Mouse (Mus musculus) spleen, postnatal 10 days (tissue): ENCODE data around the gene Gm853.

Experiments
- DNase-seq, 2 experiments: peaks; one replicate each; pipeline ENCODE4 v3.0.0; 2021 to 2022; ENCODE audit warnings: low spot score in 2 of 2

Gm853 gene

GRCm38 (mm10) chr4:130215392-130215791, 6.8 kb downstream of the Gm853 start:
- no peak for DNase-seq

- no peak for DNase-seq
Measured at GRCm38 (mm10) chr4:130213857-130214256, 8.3 kb downstream of the Gm853 start.

- DNase-seq = no peak
Measured at GRCm38 (mm10) chr4:130213197-130213596, 9.0 kb downstream of the Gm853 start.

GRCm38 (mm10) chr4:130212421-130212820, 9.8 kb downstream of the Gm853 start:
- no peak for DNase-seq

- no peak for DNase-seq
Measured at GRCm38 (mm10) chr4:130211870-130212269, 10.3 kb downstream of the Gm853 start.

GRCm38 (mm10) chr4:130198694-130199670, 23.2 kb downstream of the Gm853 start:
- peak; percentile 88 to 92 for DNase-seq

- DNase-seq = no peak
Measured at GRCm38 (mm10) chr4:130196542-130196941, 25.7 kb downstream of the Gm853 start.

- no peak for DNase-seq
Measured at GRCm38 (mm10) chr4:130195924-130196323, 26.3 kb downstream of the Gm853 start.

- DNase-seq = no peak
Measured at GRCm38 (mm10) chr4:130192266-130192665, 29.9 kb downstream of the Gm853 start.

- no peak for DNase-seq
Measured at GRCm38 (mm10) chr4:130189606-130190005, 32.6 kb downstream of the Gm853 start.

- peak; percentile 75 to 88 for DNase-seq
Measured at GRCm38 (mm10) chr4:130188806-130189297, 33.3 kb downstream of the Gm853 start.

- DNase-seq = no peak
Measured at GRCm38 (mm10) chr4:130186891-130187290, 35.3 kb downstream of the Gm853 start.

GRCm38 (mm10) chr4:130186450-130186849, 35.8 kb downstream of the Gm853 start:
- DNase-seq = no peak

GRCm38 (mm10) chr4:130183879-130184278, 38.3 kb downstream of the Gm853 start:
- DNase-seq = no peak

- DNase-seq = no peak
Measured at GRCm38 (mm10) chr4:130183023-130183422, 39.2 kb downstream of the Gm853 start.

- no peak for DNase-seq
Measured at GRCm38 (mm10) chr4:130181886-130182285, 40.3 kb downstream of the Gm853 start.

- DNase-seq = no peak
Measured at GRCm38 (mm10) chr4:130180909-130181602, 41.1 kb downstream of the Gm853 start.

GRCm38 (mm10) chr4:130179876-130180275, 42.3 kb downstream of the Gm853 start:
- DNase-seq = no peak

- no peak for DNase-seq
Measured at GRCm38 (mm10) chr4:130177536-130177935, 44.7 kb downstream of the Gm853 start.

- DNase-seq = no peak
Measured at GRCm38 (mm10) chr4:130177087-130177486, 45.1 kb downstream of the Gm853 start.

GRCm38 (mm10) chr4:130176156-130176720, 46.0 kb downstream of the Gm853 start:
- DNase-seq = no peak

GRCm38 (mm10) chr4:130175072-130175711, 47.0 kb downstream of the Gm853 start, which contains the start of gene Tinagl1:
Gene Tinagl1 (minus strand): TSS chr4:130175122.
- DNase-seq = peak; percentile 33
